Mouse (Mus musculus) left cerebral cortex, postnatal 14 days (tissue): Measurements from ENCODE around the gene Rnf43. TPM values are rescaled to one million over a fixed set of nuclear protein-coding genes. Genes with fewer than 3 reads are reported as not detected.
A peak's percentile ranks its signal among the peaks of the same experiment; 100 is the strongest.

Experiments used
- DNase-seq, 2 experiments: peaks; one replicate each; pipeline ENCODE4 v3.0.0; 2021 to 2022; ENCODE audit warnings: low spot score in 2 of 2, mixed read lengths in 1 of 2
- intact Hi-C: fragments of 180-260 bp; cut with DNase I; formaldehyde crosslinking; loops from one replicate; pipeline ENCODE4 v1.15.1; 2025
- microRNA-seq, 2 experiments: library from miRNA; unstranded; fragments of <30 nt; microRNA quantifications; one replicate each; pipeline ENCODE4 v1.2.0; 2022
- total RNA-seq, 2 experiments: library from RNA; stranded (reverse); gene quantifications; 2 replicates each; pipeline ENCODE4 v1.2.3; 2021

Rnf43 gene
- total RNA-seq, 2 experiments from 2014 or later: 2.6 to 4.1 TPM

DNA sequence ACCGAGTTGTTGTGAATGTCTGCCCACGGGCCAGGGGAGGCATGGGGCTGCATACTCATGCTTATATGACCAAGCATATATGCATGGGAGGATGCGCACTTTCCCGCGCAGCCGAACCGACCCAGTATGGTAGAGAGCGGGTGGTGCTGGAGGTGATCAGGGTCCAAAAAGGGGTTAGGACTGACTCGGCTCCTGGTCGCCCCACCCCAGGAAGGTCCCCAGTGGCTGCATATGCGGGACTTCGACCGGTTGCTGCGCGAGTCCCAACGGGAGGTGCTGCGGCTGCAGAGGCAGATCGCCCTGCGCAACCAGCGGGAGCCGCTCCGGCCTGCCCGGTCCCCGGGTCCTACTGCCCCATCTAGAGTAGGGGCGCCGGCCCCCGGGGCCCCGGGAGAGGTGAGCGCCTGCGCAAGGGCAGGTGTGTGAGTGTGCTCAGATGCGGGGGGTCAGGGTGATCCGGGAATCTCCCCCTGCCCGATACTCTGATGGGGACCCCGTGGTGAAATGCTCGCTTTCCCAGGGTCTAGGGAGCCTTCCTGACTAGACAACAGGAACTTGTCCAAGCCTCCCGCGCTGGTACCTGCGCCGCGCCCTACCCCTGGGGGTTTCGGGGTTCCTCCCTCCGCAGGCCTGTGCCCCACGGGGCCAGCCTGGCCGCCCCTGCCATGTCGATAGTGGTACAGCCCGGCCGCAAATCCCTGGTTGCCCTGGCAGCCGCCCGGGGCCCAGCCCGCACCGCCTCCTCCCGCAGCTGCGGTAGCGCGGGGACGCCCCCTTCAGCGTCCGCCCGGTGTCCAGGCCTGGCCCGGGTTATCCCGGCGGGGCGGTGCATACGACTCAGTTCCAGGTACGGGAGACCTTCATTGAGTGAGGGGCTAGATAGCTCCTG, 101.7 kb downstream of the Rnf43 start:
- intact Hi-C loops: loop anchor here (5.0 kb wide), 1 partner anchor 167 kb away; no protein-coding TSS in a partner anchor
- peak; percentile 43 to 55 for DNase-seq

GRCm38 (mm10) chr11:87768745-87769144, 106.2 kb downstream of the Rnf43 start:
- intact Hi-C loops: no loop called here
- DNase-seq: no peak

- peak; percentile 54 to 74 for DNase-seq
- intact Hi-C loops: loop anchor here (5.0 kb wide), 1 partner anchor 109 kb away; the partner anchor contains the start of gene Rnf43
Measured at GRCm38 (mm10) chr11:87770989-87771388, 108.5 kb downstream of the Rnf43 start.

DNA sequence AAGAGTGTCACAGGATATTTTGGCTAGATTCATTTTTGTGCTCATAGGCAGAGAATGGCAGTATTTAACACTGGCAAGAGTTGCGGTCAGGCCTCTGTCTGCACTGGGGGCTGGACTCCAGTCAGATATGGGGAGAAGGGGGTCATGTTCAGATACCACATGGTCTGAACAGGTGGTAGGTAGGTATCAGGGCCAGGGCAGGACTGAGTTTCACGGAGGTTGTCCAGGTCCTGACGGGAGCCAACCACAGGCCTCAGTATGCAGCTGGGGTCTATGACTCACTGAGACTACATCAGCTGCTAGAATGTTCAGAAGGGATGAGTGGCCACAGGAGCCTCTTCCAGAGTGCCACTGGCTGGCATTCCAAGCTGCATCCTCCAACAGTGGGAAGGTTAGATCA, 109.8 kb downstream of the Rnf43 start:
- no peak for DNase-seq
- intact Hi-C loops: loop anchor here (5.0 kb wide), 1 partner anchor 110 kb away; the partner anchor contains the start of gene Rnf43

DNA sequence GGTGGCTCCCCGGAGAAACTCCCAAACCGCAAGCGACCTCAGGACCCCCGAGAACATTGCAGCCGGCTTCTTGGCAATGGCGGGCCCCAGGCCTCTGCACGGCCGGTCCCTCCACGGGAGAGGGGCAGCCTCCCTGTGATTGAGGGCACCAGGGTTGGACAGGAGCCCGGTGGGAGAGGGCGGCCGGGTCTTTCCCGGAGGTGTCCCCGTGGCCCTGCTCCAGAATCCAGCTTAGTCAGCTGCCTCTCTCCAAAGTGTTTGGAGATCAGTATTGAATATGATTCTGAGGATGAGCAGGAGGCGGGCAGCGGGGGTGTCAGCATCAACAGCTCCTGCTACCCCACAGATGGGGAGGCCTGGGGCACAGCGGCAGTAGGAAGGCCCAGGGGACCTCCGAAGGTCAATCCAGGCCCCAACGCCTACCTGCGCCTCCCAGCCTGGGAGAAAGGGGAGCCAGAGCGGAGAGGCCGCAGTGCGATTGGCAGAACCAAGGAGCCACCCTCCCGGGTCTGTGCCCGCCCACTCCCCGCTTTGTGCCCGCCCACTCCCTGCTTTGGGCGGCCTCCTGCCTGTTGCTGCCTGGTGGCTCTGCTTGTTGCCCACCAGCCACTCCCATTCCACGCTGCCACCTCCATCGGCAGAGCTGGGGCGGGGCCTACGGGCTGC, 115.7 kb downstream of the Rnf43 start:
- intact Hi-C loops: no loop called here
- DNase-seq: peak; percentile 55 to 56

GRCm38 (mm10) chr11:87778915-87779314, 116.4 kb downstream of the Rnf43 start:
- intact Hi-C loops: no loop called here

GRCm38 (mm10) chr11:87779392-87779791, 116.9 kb downstream of the Rnf43 start:
- DNase-seq: no peak
- intact Hi-C loops: no loop called here

More at GRCm38 (mm10) chr11:87778915-87779314, 116.4 kb downstream of the Rnf43 start:
- DNase-seq: no peak

DNA sequence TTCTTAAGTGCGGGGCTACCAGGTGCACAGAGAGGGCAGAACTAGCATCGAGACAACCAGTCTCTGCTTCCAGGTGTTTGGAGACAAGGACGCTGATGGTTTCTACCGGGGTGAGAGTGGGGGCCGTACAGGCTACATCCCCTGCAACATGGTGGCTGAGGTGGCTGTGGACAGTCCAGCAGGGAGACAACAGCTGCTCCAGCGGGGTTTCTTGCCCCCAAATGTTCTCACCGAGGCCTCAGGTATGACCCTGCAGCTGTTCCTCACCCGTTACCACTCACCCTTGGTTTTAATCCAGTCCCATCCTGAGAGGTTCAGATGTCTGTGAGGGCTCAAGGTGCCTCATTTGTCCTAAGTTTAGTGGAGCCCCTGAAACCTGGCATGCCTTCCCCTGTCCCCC, 117.6 kb downstream of the Rnf43 start:
- intact Hi-C loops: no loop called here
- no peak for DNase-seq

Small RNA genes lying within 50 kb of the gene (microRNA-seq; reads per million reads assigned to microRNA genes)
- gene Mir142 (0 reads per million in 2 experiments), gene Mir142b (0 reads per million in 2 experiments)

Other genes with a start within 250 kb of the Rnf43 start
- under 1 TPM in 1 of 2 experiments, not detected in 1; 0.17 TPM for gene Gm11492, start 96.1 kb upstream of the Rnf43 start, total RNA-seq
- gene Sept4, start 93.8 kb upstream of the Rnf43 start, total RNA-seq: 100 to 1,000 TPM in 1 of 2 experiments, 10 to 100 TPM in 1; 95.3 to 109 TPM
- gene Mtmr4, start 70.6 kb upstream of the Rnf43 start, total RNA-seq: 10 to 100 TPM; 83.5 to 86.6 TPM
- under 1 TPM; 0.46 to 0.66 TPM for gene Hsf5, start 45.6 kb upstream of the Rnf43 start, total RNA-seq
- 10 to 100 TPM; 60.6 to 67.6 TPM for gene Supt4a, start 74.8 kb downstream of the Rnf43 start, total RNA-seq
- 100 to 1,000 TPM; 154 to 162 TPM for gene Tspoap1, start 97.8 kb downstream of the Rnf43 start, total RNA-seq
- gene Mpo, start 130.9 kb downstream of the Rnf43 start, total RNA-seq: not detected
- under 1 TPM; 0.36 to 0.68 TPM for gene Lpo, start 165.6 kb downstream of the Rnf43 start, total RNA-seq
- gene Mks1, start 190.5 kb downstream of the Rnf43 start, total RNA-seq: 1 to 10 TPM; 5.3 to 5.6 TPM
- gene Epx, start 212.8 kb downstream of the Rnf43 start, total RNA-seq: under 1 TPM; 0.13 to 0.55 TPM
- not detected for gene Olfr462, start 229.5 kb downstream of the Rnf43 start, total RNA-seq
- gene Olfr463, start 234.7 kb downstream of the Rnf43 start, total RNA-seq: not detected